Mouse (Mus musculus): ENCODE results near the gene Elmod3.

DNA sequence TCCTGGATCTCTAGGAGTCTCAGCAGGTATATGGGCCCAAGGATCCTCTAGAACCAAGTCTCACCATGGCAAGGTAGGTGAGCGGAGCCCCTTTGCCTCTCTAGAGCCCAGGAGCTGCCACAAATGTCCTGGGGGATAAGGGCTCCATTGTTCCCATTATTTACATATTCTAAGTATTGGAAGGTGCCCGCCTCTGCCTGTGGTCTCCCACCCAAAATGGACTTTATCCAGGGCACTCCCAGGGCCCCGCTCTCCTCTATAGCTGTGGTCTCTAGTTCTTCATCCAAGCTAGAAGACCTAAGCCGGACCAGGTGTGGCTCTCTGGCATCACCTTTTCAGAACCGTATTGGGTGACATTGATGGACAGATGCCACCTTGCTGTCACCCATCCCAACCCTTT is 76.6 kb downstream of the Elmod3 start, which contains the start of gene Sh2d6:
- TF ChIP-seq POLR2AphosphoS5 (IDR thresholded peaks at IDR 0.05; ENCODE audit: insufficient replicate concordance, low read depth, low read length) (no peak), CTCF (IDR thresholded peaks at IDR 0.05; ENCODE audit: low read depth, low read length) (no peak)
